Mouse (Mus musculus) left cerebral cortex, postnatal 36 days (tissue): ENCODE data around the gene Olfr1506. TPM values are rescaled to one million over a fixed set of nuclear protein-coding genes. Genes with fewer than 3 reads are reported as not detected.
"Not testable (repeated sequence)": the region's sequence is repeated elsewhere in the genome, so short reads cannot be mapped to it uniquely, and the experiment has no call there.

Experiments used
- DNase-seq, 2 experiments: peaks; one replicate each; pipeline ENCODE4 v3.0.0; 2021 to 2022; ENCODE audit warnings: low spot score in 2 of 2, mixed read lengths in 1 of 2
- intact Hi-C: fragments of 180-260 bp; cut with DNase I; formaldehyde crosslinking; loops from one replicate; pipeline ENCODE4 v1.15.1; 2025
- total RNA-seq, 2 experiments: library from RNA; stranded (reverse); gene quantifications; 2 replicates each; pipeline ENCODE4 v1.2.3; 2021

Olfr1506 gene
- not detected for total RNA-seq

DNA sequence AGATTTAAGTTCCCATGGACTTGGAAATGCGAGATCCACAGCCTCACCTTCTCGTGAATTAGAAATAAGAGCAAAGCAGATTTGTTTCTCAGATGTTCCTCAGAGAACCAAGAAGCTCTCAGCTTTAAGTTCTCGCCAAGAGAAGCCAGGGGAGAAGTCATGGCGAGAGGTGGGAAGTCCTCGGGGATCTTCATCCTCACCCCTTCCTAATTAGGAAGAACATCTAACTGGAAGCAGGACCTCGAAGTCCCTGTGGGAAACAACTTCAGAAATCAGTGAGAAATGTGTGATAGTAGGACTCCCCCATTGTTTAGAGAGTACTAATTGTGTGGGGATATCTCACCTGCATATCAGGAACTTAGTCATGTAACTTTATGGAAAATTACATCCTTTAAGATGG is at the start of gene Olfr1506:
Gene Olfr1506, minus strand, starts transcription at position 101 of the 400 bp plus-strand sequence.
- DNase-seq, intact Hi-C loops: not testable (repeated sequence)

DNA sequence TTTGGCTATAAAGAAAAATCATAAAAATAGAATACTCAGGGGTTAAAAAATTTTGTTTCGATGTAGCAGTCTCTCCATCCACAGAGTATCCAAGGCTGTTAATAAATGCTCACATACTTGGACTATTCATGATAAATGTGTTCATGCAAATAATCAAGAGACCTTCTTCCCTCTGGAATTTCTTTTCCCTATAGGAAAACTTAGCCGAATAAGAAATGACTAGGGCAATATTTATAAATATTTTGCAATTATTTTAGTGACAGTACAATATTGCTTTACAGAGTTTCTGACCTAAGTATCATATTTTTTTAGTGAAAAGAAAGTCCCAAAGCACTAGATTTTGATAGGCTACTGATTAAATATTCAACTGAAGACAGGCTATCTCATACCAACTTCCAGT is 46.6 kb upstream of the Olfr1506 start, which contains the start of gene Olfr1271:
Gene Olfr1271, minus strand, starts transcription at position 101 of the 400 bp plus-strand sequence.
- no peak for DNase-seq
- intact Hi-C loops = no loop called here

DNA sequence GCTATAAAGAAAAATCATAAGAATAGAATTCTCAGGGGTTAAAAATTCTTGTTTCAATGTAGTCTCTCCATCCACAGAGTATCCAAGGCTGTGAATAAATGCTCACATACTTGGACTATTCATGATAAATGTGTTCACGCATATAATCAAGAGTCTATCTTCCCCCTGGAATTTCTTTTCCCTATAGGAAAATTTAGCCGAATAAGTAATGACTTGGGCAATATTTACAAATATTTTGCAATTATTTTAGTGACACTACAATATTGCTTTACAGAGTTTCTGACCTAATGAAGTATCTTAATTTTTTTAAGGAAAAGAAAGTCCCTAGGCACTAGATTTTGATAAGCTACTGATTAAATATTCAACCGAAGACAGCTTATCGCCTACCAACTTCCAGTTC is 33.2 kb upstream of the Olfr1506 start, which contains the start of gene Olfr142:
Gene Olfr142, minus strand, starts transcription at position 101 of the 400 bp plus-strand sequence.
- intact Hi-C loops = no loop called here
- DNase-seq = no peak

DNA sequence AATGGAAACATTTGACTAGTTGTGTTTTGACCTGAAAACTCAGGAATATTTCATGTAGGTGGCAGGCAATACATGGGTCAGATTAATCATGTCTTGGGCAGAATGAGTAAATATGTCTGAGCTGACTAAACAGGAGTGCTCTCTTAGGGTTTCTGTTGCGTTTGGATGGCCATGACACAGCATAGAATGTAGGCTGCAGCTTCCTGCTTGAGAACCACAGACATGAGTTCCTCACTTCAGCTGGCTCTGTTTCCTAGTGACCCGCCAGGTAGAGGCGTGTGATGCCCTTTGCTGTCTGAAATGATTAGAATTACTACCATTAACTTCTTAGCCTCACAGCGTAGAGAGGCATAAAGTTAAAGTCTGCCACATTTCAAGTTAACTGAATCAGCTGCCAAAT is 24.7 kb downstream of the Olfr1506 start:
- DNase-seq, intact Hi-C loops: not testable (repeated sequence)

DNA sequence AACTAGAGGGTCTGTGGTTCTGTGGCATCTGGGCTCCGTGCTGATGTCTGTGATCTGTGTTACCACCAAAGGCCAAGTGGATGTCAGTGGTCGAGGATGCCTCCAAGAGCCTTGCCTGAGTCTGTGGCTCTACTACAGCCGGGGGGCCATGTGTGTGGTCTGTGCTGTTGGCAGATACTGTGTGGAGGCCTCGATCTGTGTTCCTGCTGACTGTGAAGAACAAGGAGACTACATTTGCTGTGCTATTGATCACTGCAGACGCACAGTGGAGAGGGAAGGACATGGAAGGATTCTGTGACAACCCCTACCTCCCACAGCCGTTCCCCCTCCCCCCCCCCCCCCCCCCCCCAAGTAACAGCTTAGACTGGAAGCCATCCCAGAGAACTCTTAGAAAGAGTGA is 29.0 kb downstream of the Olfr1506 start:
- intact Hi-C loops, DNase-seq: not testable (repeated sequence)

DNA sequence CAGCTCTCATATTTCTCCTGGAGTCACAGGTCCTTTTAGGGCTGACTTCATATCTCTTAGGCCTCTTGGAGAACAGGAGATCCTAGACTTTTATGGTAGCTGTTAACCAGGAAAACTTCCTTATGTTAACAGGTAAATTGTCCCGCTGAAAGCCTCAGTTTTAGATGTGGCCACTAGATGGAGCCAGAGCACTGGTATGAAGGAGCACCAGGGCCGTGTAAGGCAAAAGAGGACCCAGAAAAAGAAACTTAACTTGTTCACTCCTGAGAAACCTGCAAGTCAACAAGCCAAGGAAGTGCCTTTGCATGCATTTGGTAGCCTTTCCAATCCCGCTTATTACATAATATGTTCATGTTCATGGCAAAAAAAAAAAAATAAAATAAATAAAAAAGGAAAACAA is 29.5 kb downstream of the Olfr1506 start:
- DNase-seq, intact Hi-C loops: not testable (repeated sequence)

DNA sequence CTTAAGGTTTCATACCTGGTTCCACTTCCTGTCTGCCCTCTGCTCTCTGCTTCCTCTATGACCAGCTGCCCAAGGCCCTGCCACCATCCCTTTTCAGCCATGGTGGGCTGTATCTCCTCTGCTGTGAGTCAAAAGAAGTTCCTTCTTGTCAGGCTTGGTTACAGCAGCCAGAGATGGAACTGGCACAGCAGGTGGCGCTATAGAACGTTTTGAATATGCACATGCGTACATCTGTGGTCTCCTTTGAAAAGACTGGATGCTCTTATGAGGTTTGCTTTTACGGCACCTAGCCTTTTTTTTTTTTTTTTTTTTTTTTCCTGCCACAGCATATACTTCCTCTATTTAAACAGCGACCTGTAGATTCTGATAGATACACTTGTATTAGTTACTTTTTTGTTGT is 37.2 kb downstream of the Olfr1506 start:
- DNase-seq, intact Hi-C loops: not testable (repeated sequence)

DNA sequence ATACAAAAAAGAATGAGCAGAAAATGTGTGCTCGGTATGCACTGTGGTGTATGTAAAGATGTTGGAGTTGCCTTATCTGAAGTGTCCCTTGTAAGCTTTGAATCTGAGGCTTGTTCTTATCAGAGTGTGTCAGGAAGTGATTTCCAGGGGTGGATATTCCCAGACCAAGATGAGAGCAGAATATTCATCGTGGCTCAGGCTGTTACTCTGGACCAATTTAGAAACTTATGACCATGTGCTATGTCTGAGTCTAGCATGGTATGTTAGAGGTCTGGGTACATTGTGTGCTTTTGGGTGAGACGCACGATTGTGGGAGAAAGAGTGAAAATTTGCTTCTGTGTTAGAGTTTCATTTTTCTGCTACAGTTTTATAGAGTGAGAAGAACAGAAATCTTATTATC is 38.2 kb downstream of the Olfr1506 start:
- intact Hi-C loops, DNase-seq: not testable (repeated sequence)

Other genes starting within 250 kb of the Olfr1506 start
- not detected for gene Olfr1261, start 233.3 kb downstream of the Olfr1506 start, total RNA-seq
- gene Olfr1262, start 224.3 kb downstream of the Olfr1506 start, total RNA-seq = not detected
- not detected for gene Olfr1263, start 212.4 kb downstream of the Olfr1506 start, total RNA-seq
- gene Olfr1264, start 198.9 kb downstream of the Olfr1506 start, total RNA-seq = not detected
- gene Olfr1265, start 189.2 kb downstream of the Olfr1506 start, total RNA-seq = not detected
- not detected for gene Olfr140, start 160.9 kb downstream of the Olfr1506 start, total RNA-seq
- not detected for gene Olfr1269, start 103.1 kb downstream of the Olfr1506 start, total RNA-seq
- gene Olfr32, start 82.2 kb downstream of the Olfr1506 start, total RNA-seq = not detected
- gene Olfr1270, start 71.4 kb downstream of the Olfr1506 start, total RNA-seq = not detected
- not detected for gene Olfr142, start 33.1 kb upstream of the Olfr1506 start, total RNA-seq
- gene Olfr1271, start 46.5 kb upstream of the Olfr1506 start, total RNA-seq = not detected
- gene Olfr1272, start 68.3 kb upstream of the Olfr1506 start, total RNA-seq = not detected
- under 1 TPM in 1 of 2 experiments, not detected in 1; 0.16 TPM for gene Gm13769, start 97.7 kb upstream of the Olfr1506 start, total RNA-seq
- gene Olfr1274-ps, start 174.2 kb upstream of the Olfr1506 start, total RNA-seq = not detected